Mouse (Mus musculus) kidney, embryonic 16.5 days (tissue): Measurements from ENCODE around the gene Cbx1. TPM values are rescaled to one million over a fixed set of nuclear protein-coding genes. Genes with fewer than 3 reads are reported as not detected.
"Not testable (repeated sequence)": the region's sequence is repeated elsewhere in the genome, so short reads cannot be mapped to it uniquely, and the experiment has no call there.

Experiments
- ATAC-seq: fragments of 200-750 bp; cut with Nextera tagmentation; 2 replicates; pipeline ENCODE4 v1.8.0; 2017; ENCODE audit warnings: moderate TSS enrichment; ENCODE audit not compliant: low FRiP score, low TSS enrichment
- H3K27ac ChIP-seq: fragments of 300-500 bp; sonication (generic); 2 replicates; pipeline ENCODE4 v1.5.1; 2014; ENCODE audit warnings: low read length
- H3K27me3 ChIP-seq: fragments of 300-500 bp; sonication (generic); 2 replicates; pipeline ENCODE4 v1.6.1; 2014; ENCODE audit warnings: low read length, control low read depth, mixed read lengths; ENCODE audit not compliant: insufficient read depth
- H3K36me3 ChIP-seq: fragments of 300-500 bp; sonication (generic); 2 replicates; pipeline ENCODE4 v1.6.1; 2014; ENCODE audit warnings: low read length, control low read depth, mixed read lengths; ENCODE audit not compliant: insufficient read depth
- H3K4me1 ChIP-seq: fragments of 300-500 bp; sonication (generic); 2 replicates; pipeline ENCODE4 v1.6.1; 2014; ENCODE audit warnings: low read length, control low read depth, mixed read lengths; ENCODE audit not compliant: insufficient read depth
- H3K4me2 ChIP-seq: fragments of 300-500 bp; sonication (generic); replicated peaks from 2 replicates; pipeline ENCODE4 v1.6.1; 2014; ENCODE audit warnings: low read depth, low read length
- H3K4me3 ChIP-seq: fragments of 300-500 bp; sonication (generic); 2 replicates; pipeline ENCODE4 v1.5.1; 2014; ENCODE audit warnings: mild to moderate bottlenecking, low read length
- H3K9ac ChIP-seq: fragments of 300-500 bp; sonication (generic); replicated peaks from 2 replicates; pipeline ENCODE4 v1.6.1; 2014; ENCODE audit warnings: low read length
- H3K9me3 ChIP-seq: fragments of 300-500 bp; sonication (generic); 2 replicates; pipeline ENCODE4 v1.6.1; 2016; ENCODE audit warnings: low read length, control low read depth
- WGBS: fragments of 180-500 bp; shearing (Covaris S2); extraction: QIAGEN DNeasy Blood & Tissue Kit; methylation state at CpG from one replicate; pipeline ENCODE4 v1.1.7; 2014; 5-methylcytosine and 5-hydroxymethylcytosine counted together
- polyA plus RNA-seq: library from polyadenylated mRNA; unstranded; fragments of >200 nt; fragmentation: Nextera tagmentation; extraction: Ambion mirVana; gene quantifications from 2 replicates; pipeline ENCODE4 v1.2.1, GENCODE M21; 2015

Cbx1 gene
- polyA plus RNA-seq, 1 experiment from 2014 or later: 109 TPM

- H3K9ac ChIP-seq: no peak overlapping the region
- no peak overlapping the region for H3K4me3 ChIP-seq
- H3K9me3 ChIP-seq: no peaks in the 10 kb centered on the region
- no peak overlapping the region for H3K27ac ChIP-seq
- WGBS: 87% methylated on average over 7 of the region's 7 CpGs
- H3K4me2 ChIP-seq: no peak overlapping the region
- 0 out of 2 replicates have a peak, but pooled peaks cover 3% of the 10 kb centered on the region for H3K4me1 ChIP-seq
- no peak for ATAC-seq
- no peaks in the 10 kb centered on the region for H3K36me3 ChIP-seq
- H3K27me3 ChIP-seq: no peaks in the 10 kb centered on the region
Measured at GRCm38 (mm10) chr11:96839428-96839827, 50.5 kb downstream of the Cbx1 start.

DNA sequence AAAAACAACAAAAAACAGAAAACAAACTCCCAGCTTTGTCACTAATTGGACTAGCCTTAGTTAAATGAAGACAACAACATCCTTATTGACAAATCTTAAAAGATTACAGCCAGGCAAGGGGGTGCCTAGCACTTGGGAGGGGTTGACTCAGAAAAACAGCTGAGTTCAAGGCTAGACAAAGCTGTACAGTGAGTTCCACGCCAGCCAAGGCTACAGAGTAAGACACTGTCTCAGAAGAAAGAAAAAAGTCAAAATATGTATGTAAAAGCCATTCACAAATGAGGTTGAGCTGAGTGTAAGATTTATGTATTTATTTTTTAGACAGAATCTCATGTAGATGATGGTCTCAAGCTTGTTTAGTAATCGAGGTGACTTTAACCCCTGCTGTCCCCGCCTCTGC lies 51.0 kb downstream of the Cbx1 start:
- Histone ChIP-seq H3K27ac (no peak overlapping the region), H3K36me3 (no peaks in the 10 kb centered on the region), H3K27me3 (no peaks in the 10 kb centered on the region), H3K4me1 (0 out of 2 replicates have a peak, but pooled peaks cover 3% of the 10 kb centered on the region), H3K9ac (no peak overlapping the region), H3K4me2 (no peak overlapping the region), H3K4me3 (no peak overlapping the region), H3K9me3 (no peaks in the 10 kb centered on the region)
- ATAC-seq: no peak
- WGBS: 55% methylated on average over 3 of the region's 3 CpGs

DNA sequence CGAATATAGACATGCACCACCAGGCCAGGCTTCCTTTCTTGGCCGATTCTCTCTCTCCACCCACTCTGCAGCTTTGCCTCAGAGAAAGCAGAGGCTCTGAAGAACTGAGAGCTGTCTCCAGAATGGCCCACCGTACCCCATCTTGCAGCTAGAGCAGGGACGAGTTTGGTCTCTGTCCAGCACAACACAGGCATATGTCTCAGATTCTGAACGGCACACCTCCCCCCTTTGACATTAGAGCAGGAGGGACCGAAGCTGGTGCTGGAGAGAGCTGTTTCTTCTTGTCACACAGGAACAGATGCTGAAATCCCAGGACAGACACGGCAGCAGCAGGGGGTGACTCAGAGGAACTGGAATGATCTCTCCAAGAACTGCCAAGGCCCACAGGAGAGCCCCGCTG lies 51.4 kb downstream of the Cbx1 start:
- Histone ChIP-seq H3K27me3 (no peaks in the 10 kb centered on the region), H3K27ac (no peak overlapping the region), H3K36me3 (no peaks in the 10 kb centered on the region), H3K4me1 (0 out of 2 replicates have a peak, but pooled peaks cover 3% of the 10 kb centered on the region), H3K9me3 (no peaks in the 10 kb centered on the region), H3K4me2 (no peak overlapping the region), H3K4me3 (no peak overlapping the region), H3K9ac (no peak overlapping the region)
- ATAC-seq: no peak
- 27% methylated on average over 8 of the region's 8 CpGs for WGBS

DNA sequence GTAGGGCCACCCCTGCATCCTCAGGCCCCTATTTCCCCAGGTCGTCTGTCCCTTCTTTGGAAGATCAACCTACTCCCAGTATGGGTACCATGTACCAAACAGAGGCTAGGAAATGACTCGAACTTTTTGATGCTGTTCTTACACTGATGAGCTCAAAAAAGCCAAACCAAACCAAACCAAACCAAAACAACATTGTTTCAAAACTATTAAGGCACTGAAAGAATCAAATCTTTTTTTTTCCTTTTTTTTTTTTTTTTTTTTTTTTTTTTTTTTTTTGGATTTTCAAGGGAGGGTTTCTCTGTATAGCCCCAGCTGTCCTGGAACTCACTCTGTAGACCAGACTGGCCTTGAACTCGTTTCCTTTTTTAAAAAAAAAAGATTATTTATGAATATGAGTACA lies 54.7 kb downstream of the Cbx1 start:
- Histone ChIP-seq H3K9ac (no peak overlapping the region), H3K27ac (no peak overlapping the region), H3K9me3 (no peaks in the 10 kb centered on the region), H3K4me1 (no peaks in the 10 kb centered on the region), H3K27me3 (no peaks in the 10 kb centered on the region), H3K36me3 (no peaks in the 10 kb centered on the region), H3K4me3 (no peak overlapping the region), H3K4me2 (no peak overlapping the region)
- ATAC-seq: no peak
- 71% methylated on average over 3 of the region's 3 CpGs for WGBS

- H3K9ac ChIP-seq: no peak overlapping the region
- no peak overlapping the region for H3K27ac ChIP-seq
- peaks cover 13% of the 10 kb centered on the region for H3K4me1 ChIP-seq
- H3K9me3 ChIP-seq: no peaks in the 10 kb centered on the region
- H3K27me3 ChIP-seq: no peaks in the 10 kb centered on the region
- 35% methylated on average over 3 of the region's 3 CpGs for WGBS
- ATAC-seq: peak; percentile 39; the same call in 1 of the 2 replicates
- H3K36me3 ChIP-seq: no peaks in the 10 kb centered on the region
- H3K4me3 ChIP-seq: no peak overlapping the region
- H3K4me2 ChIP-seq: no peak overlapping the region
Measured at GRCm38 (mm10) chr11:96847240-96847639, 58.3 kb downstream of the Cbx1 start.

DNA sequence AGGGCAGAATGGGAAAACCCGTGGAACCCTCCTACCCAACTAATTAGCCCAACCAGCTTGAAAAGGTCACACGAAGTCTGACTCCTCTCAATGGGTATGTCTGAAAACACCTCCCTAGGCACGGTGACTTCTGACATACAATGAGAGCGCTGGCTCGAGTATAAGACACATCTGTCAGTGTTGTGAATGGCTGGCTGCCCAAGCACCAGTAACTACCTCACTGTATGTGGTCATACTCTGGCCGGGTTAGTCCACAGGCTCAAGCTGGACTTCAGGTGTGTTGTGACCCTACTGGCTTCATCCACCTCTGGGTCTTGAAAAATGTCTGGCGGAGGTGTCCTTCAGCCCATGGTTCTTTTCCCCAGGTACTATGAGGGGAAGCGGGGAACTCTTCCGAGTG lies 59.8 kb downstream of the Cbx1 start:
- no peak overlapping the region for H3K27ac ChIP-seq
- H3K9ac ChIP-seq: no peak overlapping the region
- WGBS: 60% methylated on average over 9 of the region's 9 CpGs
- H3K36me3 ChIP-seq: no peaks in the 10 kb centered on the region
- no peak overlapping the region for H3K4me3 ChIP-seq
- ATAC-seq: no peak
- no peaks in the 10 kb centered on the region for H3K9me3 ChIP-seq
- H3K4me2 ChIP-seq: no peak overlapping the region
- H3K27me3 ChIP-seq: no peaks in the 10 kb centered on the region
- H3K4me1 ChIP-seq: peaks cover 13% of the 10 kb centered on the region

DNA sequence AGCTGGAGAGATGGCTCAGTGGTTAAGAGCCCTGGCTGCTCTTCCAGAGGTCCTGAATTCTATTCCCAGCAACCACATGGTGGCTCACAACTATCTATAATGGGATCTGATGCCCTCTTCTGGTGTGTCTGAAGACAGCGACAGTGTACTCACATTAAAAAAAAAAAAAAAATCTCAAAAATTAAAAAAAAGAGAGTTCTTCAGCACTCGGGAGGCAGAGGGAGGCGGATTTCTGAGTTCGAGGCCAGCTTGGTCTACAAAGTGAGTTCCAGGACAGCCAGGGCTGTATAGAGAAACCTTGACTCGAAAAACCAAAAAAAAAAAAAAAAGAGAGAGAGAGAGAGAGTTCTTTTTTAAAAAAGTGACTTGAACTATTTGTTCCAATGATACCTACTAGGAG lies 60.2 kb downstream of the Cbx1 start:
- not testable (repeated sequence) for H3K27ac ChIP-seq, H3K9me3 ChIP-seq, H3K36me3 ChIP-seq, H3K27me3 ChIP-seq, ATAC-seq
- H3K4me1 ChIP-seq: peaks cover 13% of the 10 kb centered on the region
- peak overlapping the region; percentile 82 for H3K9ac ChIP-seq
- peak overlapping the region; percentile 65 for H3K4me2 ChIP-seq
- 77% methylated on average over 5 of the region's 5 CpGs for WGBS
- peak overlapping the region; percentile 52 for H3K4me3 ChIP-seq

DNA sequence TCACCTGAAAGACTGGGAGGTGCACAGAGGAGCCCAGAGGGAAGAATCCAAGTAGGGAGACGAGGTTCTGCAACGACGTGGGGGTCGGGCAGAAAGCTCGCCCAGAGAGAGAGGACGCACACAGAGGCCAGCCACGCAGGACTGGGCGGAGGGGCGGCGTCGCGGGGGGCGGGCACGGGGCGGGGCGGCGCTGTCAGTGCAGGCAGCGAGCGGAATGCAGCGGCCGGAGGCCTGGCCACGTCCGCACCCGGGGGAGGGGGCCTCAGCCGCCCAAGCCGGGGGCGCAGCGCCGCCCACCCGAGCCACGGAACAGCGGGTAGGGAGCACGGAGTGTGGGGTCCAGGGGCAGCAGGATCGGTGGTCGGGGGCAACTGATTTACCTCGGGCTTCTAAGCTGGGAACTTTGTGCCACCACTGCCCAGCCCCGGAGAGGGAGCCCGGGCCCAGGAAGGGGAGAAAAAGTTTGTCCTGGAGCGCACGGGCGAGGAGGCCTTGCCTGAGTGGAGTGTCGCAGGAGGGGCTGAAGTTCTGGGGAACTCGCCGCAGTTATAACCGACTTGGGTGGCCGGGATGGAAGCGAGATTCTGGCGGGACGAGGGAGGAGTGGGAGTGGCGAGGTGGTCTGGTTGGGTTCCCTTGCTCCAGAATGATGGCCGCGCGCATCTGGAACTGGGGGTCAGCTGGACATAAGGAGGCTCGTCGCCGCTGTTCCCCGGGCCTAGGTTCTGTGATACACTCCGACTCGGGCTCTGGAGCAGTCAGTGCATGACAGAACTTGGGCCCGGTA lies 60.9 kb downstream of the Cbx1 start, which contains the start of gene Copz2:
Gene Copz2 (plus strand): TSS at position 190 of the 787 bp plus-strand sequence.
- under 1% methylated on average over 54 of the region's 60 CpGs for WGBS
- peak within 1 kb of the TSS; percentile 27; the same call in 1 of the 2 replicates for H3K27ac ChIP-seq
- peak within 1 kb of the TSS; percentile 65 for H3K4me2 ChIP-seq
- peak within 1 kb of the TSS; percentile 52 for H3K4me3 ChIP-seq
- H3K9me3 ChIP-seq: no peaks in the 10 kb centered on the region
- peak within 1 kb of the TSS; percentile 82 for H3K9ac ChIP-seq
- no peaks in the 10 kb centered on the region; the same call in 1 of the 2 replicates for H3K36me3 ChIP-seq
- H3K27me3 ChIP-seq: no peaks in the 10 kb centered on the region
- peaks cover 13% of the 10 kb centered on the region for H3K4me1 ChIP-seq
- ATAC-seq: peak; percentile 88

GRCm38 (mm10) chr11:96857446-96857845 lies 68.5 kb downstream of the Cbx1 start:
- no peak overlapping the region for H3K9ac ChIP-seq
- no peak overlapping the region for H3K27ac ChIP-seq
- no peak overlapping the region for H3K4me2 ChIP-seq
- no peak overlapping the region for H3K4me3 ChIP-seq
- H3K27me3 ChIP-seq: no peaks in the 10 kb centered on the region
- H3K9me3 ChIP-seq: no peaks in the 10 kb centered on the region
- peaks cover 4% of the 10 kb centered on the region; the same call in 1 of the 2 replicates for H3K36me3 ChIP-seq
- 74% methylated on average over 5 of the region's 5 CpGs for WGBS
- no peak for ATAC-seq
- H3K4me1 ChIP-seq: peaks cover 15% of the 10 kb centered on the region
